Mouse (Mus musculus) embryonic facial prominence, embryonic 13.5 days (tissue): ENCODE measurements around the gene Nrd1. TPM values are rescaled to one million over a fixed set of nuclear protein-coding genes. Genes with fewer than 3 reads are reported as not detected.

Experiments
- ATAC-seq: fragments of 200-750 bp; cut with Nextera tagmentation; 2 replicates; pipeline ENCODE4 v1.8.0; 2017; ENCODE audit warnings: low read depth; ENCODE audit not compliant: insufficient number of reproducible peaks, insufficient read depth, low FRiP score, low TSS enrichment
- H3K27ac ChIP-seq: fragments of 300-500 bp; sonication (generic); 2 replicates; pipeline ENCODE4 v1.5.1; 2015; ENCODE audit warnings: moderate library complexity, mild to moderate bottlenecking, inconsistent platforms
- H3K27me3 ChIP-seq: fragments of 300-500 bp; sonication (generic); 2 replicates; pipeline ENCODE4 v1.6.1; 2015; ENCODE audit warnings: mild to moderate bottlenecking, inconsistent platforms
- H3K36me3 ChIP-seq: fragments of 300-500 bp; sonication (generic); 2 replicates; pipeline ENCODE4 v1.6.1; 2015; ENCODE audit warnings: mild to moderate bottlenecking, inconsistent platforms
- H3K4me1 ChIP-seq: fragments of 300-500 bp; sonication (generic); 2 replicates; pipeline ENCODE4 v1.6.1; 2015; ENCODE audit warnings: inconsistent platforms
- H3K4me2 ChIP-seq: fragments of 300-500 bp; sonication (generic); 2 replicates; pipeline ENCODE4 v1.6.1; 2015; ENCODE audit warnings: moderate library complexity, mild to moderate bottlenecking, inconsistent platforms
- H3K4me3 ChIP-seq: fragments of 300-500 bp; sonication (generic); 2 replicates; pipeline ENCODE4 v1.5.1; 2015; ENCODE audit warnings: mild to moderate bottlenecking, inconsistent platforms
- H3K9ac ChIP-seq: fragments of 300-500 bp; sonication (generic); 2 replicates; pipeline ENCODE4 v1.6.1; 2015; ENCODE audit warnings: mild to moderate bottlenecking, inconsistent platforms
- H3K9me3 ChIP-seq: fragments of 300-500 bp; sonication (generic); 2 replicates; pipeline ENCODE4 v1.6.1; 2016; ENCODE audit warnings: inconsistent platforms
- WGBS: fragments of 180-500 bp; shearing (Covaris S2); methylation state at CpG from one replicate; pipeline ENCODE4 v1.1.7; 2015; ENCODE audit warnings: mixed read lengths; 5-methylcytosine and 5-hydroxymethylcytosine counted together
- microRNA counts: library from miRNA; unstranded; fragments of <30 nt; microRNA quantifications from one replicate; lab custom pipeline; 2016
- microRNA-seq: library from miRNA; unstranded; fragments of <30 nt; microRNA quantifications from one replicate; pipeline ENCODE4, GENCODE M21; 2016
- polyA plus RNA-seq: library from polyadenylated mRNA; unstranded; fragments of >200 nt; fragmentation: Nextera tagmentation; extraction: Ambion mirVana; gene quantifications from 2 replicates; pipeline ENCODE4 v1.2.1, GENCODE M21; 2015

Gene Nrd1
- polyA plus RNA-seq, 1 experiment from 2014 or later: 77.2 TPM

DNA sequence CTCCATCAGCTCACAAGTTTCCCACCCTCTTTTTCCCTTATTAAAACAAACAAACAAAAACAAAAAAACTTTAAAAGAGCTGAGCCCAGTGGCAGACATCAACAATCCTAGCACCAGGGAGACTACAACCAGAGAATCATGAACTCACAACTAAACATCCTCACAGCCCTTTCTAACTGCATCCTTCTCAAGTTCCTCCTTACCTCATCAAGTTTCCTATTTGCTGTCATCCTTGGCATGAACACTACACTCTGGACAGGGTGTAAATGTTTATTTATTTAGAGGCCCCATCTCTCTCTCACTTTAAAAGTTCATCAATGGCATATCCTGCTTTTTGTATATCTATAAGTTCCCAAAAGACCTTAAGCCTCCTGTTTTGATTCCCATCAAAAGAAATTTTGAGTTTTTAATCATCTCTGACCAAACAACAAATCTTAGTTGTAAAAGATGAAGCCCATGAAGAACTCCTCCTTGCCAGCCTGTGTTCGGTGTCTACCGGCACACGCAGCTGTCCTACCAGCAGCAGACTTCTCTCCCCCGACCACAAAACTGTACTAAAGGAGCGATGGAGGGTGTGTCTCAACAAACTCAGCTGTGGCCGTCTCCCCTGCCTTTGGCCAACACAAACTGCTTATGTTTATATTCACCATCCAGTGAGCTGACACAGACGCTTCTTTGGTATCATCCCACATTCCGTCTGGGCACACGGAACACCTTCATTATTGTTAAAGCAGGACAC, 102.9 kb downstream of the Nrd1 start:
- Histone ChIP-seq H3K36me3 (peaks cover 5% of the 10 kb centered on the region; the same call in 1 of the 2 replicates), H3K9me3 (no peaks in the 10 kb centered on the region), H3K27ac (no peak overlapping the region), H3K4me1 (peaks cover 4% of the 10 kb centered on the region), H3K9ac (no peak overlapping the region), H3K27me3 (no peaks in the 10 kb centered on the region), H3K4me3 (no peak overlapping the region), H3K4me2 (no peak overlapping the region)
- ATAC-seq: no peak
- 69% methylated on average over 9 of the region's 9 CpGs for WGBS

DNA sequence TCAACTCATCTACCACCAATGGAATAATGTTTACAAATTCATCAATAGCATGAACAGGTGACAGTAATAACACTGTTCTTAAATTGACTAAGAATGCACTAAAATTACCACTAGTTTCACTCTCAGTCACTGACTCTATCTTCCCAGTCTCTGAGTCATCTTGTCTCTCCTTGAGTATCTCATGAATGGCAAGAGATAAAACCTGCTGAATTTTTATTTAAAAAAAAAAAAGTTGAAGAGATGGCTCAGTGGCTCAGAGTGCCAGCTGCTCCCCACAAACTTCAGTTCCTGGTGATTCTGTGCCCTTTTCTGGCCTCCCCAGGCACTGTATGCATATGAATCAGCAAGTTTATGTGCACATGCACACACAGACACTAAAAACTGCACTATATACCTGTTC, 104.8 kb downstream of the Nrd1 start:
- Histone ChIP-seq H3K9ac (no peak overlapping the region), H3K4me1 (peaks cover 4% of the 10 kb centered on the region), H3K36me3 (peaks cover 5% of the 10 kb centered on the region; the same call in 1 of the 2 replicates), H3K4me3 (no peak overlapping the region), H3K4me2 (no peak overlapping the region), H3K27ac (no peak overlapping the region), H3K9me3 (no peaks in the 10 kb centered on the region), H3K27me3 (no peaks in the 10 kb centered on the region)
- no peak for ATAC-seq

GRCm38 (mm10) chr4:109106034-109106433, 105.6 kb downstream of the Nrd1 start:
- Histone ChIP-seq H3K4me2 (no peak overlapping the region), H3K9me3 (no peaks in the 10 kb centered on the region), H3K27ac (no peak overlapping the region), H3K4me1 (peaks cover 4% of the 10 kb centered on the region), H3K27me3 (no peaks in the 10 kb centered on the region), H3K9ac (no peak overlapping the region), H3K4me3 (no peak overlapping the region), H3K36me3 (peaks cover 5% of the 10 kb centered on the region; the same call in 1 of the 2 replicates)
- ATAC-seq: no peak
- WGBS: 80% methylated on average over 3 of the region's 3 CpGs

GRCm38 (mm10) chr4:109106594-109106993, 106.1 kb downstream of the Nrd1 start:
- no peak overlapping the region for H3K27ac ChIP-seq
- H3K27me3 ChIP-seq: no peaks in the 10 kb centered on the region
- H3K9me3 ChIP-seq: no peaks in the 10 kb centered on the region
- H3K4me3 ChIP-seq: no peak overlapping the region
- H3K4me1 ChIP-seq: peaks cover 4% of the 10 kb centered on the region
- no peaks in the 10 kb centered on the region for H3K36me3 ChIP-seq
- H3K4me2 ChIP-seq: no peak overlapping the region
- no peak for ATAC-seq
- H3K9ac ChIP-seq: no peak overlapping the region

DNA sequence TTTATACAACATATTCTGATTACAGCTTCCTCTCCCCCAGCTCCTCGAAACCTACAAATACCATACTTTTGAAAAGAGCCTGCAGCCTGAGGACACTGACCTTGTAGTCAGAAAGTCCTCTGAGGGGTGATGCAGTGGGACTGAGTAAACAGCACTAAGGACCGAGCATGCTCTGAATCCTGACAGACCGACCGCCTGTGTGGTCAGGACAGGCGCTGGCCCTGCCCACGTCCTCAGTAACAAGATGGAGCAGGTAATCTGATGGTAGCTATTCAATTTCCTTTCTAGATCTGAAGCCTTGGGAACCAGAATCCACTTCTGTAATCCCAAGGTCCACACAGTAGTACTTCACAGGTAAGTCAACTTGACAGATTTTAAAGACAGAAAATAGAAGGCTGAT, 108.6 kb downstream of the Nrd1 start:
- no peaks in the 10 kb centered on the region for H3K36me3 ChIP-seq
- no peaks in the 10 kb centered on the region for H3K9me3 ChIP-seq
- no peak overlapping the region for H3K27ac ChIP-seq
- H3K4me3 ChIP-seq: no peak overlapping the region
- H3K4me2 ChIP-seq: no peak overlapping the region
- no peaks in the 10 kb centered on the region; the same call in 1 of the 2 replicates for H3K4me1 ChIP-seq
- H3K9ac ChIP-seq: no peak overlapping the region
- WGBS: 73% methylated on average over 6 of the region's 6 CpGs
- no peak for ATAC-seq
- no peaks in the 10 kb centered on the region for H3K27me3 ChIP-seq

- no peak overlapping the region for H3K27ac ChIP-seq
- no peaks in the 10 kb centered on the region for H3K9me3 ChIP-seq
- H3K4me3 ChIP-seq: no peak overlapping the region
- H3K4me2 ChIP-seq: no peak overlapping the region
- no peaks in the 10 kb centered on the region for H3K36me3 ChIP-seq
- H3K27me3 ChIP-seq: no peaks in the 10 kb centered on the region
- WGBS: 90% methylated on average over 10 of the region's 10 CpGs
- H3K9ac ChIP-seq: no peak overlapping the region
- H3K4me1 ChIP-seq: no peaks in the 10 kb centered on the region; the same call in 1 of the 2 replicates
- ATAC-seq: no peak
These were observed 109.2 kb downstream of the Nrd1 start for GRCm38 (mm10) chr4:109109686-109110085.

GRCm38 (mm10) chr4:109110978-109111377, 110.5 kb downstream of the Nrd1 start:
- Histone ChIP-seq H3K27ac (no peak overlapping the region), H3K36me3 (no peaks in the 10 kb centered on the region), H3K4me1 (peaks cover 7% of the 10 kb centered on the region), H3K27me3 (no peaks in the 10 kb centered on the region), H3K4me3 (no peak overlapping the region), H3K9ac (no peak overlapping the region), H3K4me2 (no peak overlapping the region), H3K9me3 (no peaks in the 10 kb centered on the region)
- ATAC-seq: no peak
- 94% methylated on average over 2 of the region's 2 CpGs for WGBS

MicroRNA genes within 50 kb of the gene (microRNA counts, 519-probe panel; counts per million panel counts)
- 2,470 counts per million, percentile 60 among the panel's probes with 10 or more counts for microRNA mmu-miR-761 (lab: Ali Mortazavi, UCI)

Small RNAs within 50 kb of the gene (microRNA-seq; reads per million reads assigned to microRNA genes)
- gene Mir761: not detected

Other genes with a start within 250 kb of the Nrd1 start
- gene Zfyve9, start 219.9 kb upstream of the Nrd1 start, polyA plus RNA-seq: 6.6 and 7.2 TPM in 2 replicates
- 180 and 199 TPM in 2 replicates for gene Btf3l4, start 167.0 kb upstream of the Nrd1 start, polyA plus RNA-seq
- 109 and 111 TPM in 2 replicates for gene Txndc12, start 166.1 kb upstream of the Nrd1 start, polyA plus RNA-seq
- gene Kti12, start 152.9 kb upstream of the Nrd1 start, polyA plus RNA-seq: 49.7 and 53.3 TPM in 2 replicates
- gene A730015C16Rik, start 152.0 kb upstream of the Nrd1 start, polyA plus RNA-seq: 1.2 and 1.5 TPM in 2 replicates
- gene Rab3b, start 121.6 kb upstream of the Nrd1 start, polyA plus RNA-seq: 19.9 and 22.3 TPM in 2 replicates
- 67.9 and 68.2 TPM in 2 replicates for gene Osbpl9, start 201.6 kb downstream of the Nrd1 start, polyA plus RNA-seq
- gene Calr4, start 233.8 kb downstream of the Nrd1 start, polyA plus RNA-seq: 0.15 and 0.92 TPM in 2 replicates